Mouse (Mus musculus) heart, embryonic 14.5 days (tissue): ENCODE measurements at regions not wholly inside any gene's neighbourhood (a gene's known extent, or its start where the extent isn't known, plus 50 kb on each side); places are given as distances from the start of the nearest gene placed in this dataset.
"Not testable (repeated sequence)": the region's sequence is repeated elsewhere in the genome, so short reads cannot be mapped to it uniquely, and the experiment has no call there.

Experiments used
- ATAC-seq: fragments of 200-750 bp; cut with Nextera tagmentation; 2 replicates; pipeline ENCODE4 v1.8.0; 2017; ENCODE audit warnings: low read depth, moderate TSS enrichment; ENCODE audit not compliant: insufficient number of reproducible peaks, insufficient read depth, low FRiP score
- H3K27ac ChIP-seq, 2 experiments: fragments of 200-500 bp in 1 of 2; fragments of 300-500 bp in 1 of 2; sonication (generic) in 1 of 2; replicated peaks in 1 of 2; 2 replicates each; pipeline ENCODE4 v1.5.1; 2012 to 2014; ENCODE audit warnings: low read depth in 2 of 2, low read length in 2 of 2, control low read depth in 1 of 2, mild to moderate bottlenecking in 1 of 2, mixed read lengths in 1 of 2; ENCODE audit not compliant: control insufficient read depth in 1 of 2, insufficient read depth in 1 of 2
- H3K27me3 ChIP-seq: fragments of 300-500 bp; sonication (generic); 2 replicates; pipeline ENCODE4 v1.6.1; 2014; ENCODE audit warnings: mild to moderate bottlenecking, low read length, control low read depth; ENCODE audit not compliant: control insufficient read depth, insufficient read depth
- H3K36me3 ChIP-seq: fragments of 300-500 bp; sonication (generic); 2 replicates; pipeline ENCODE4 v1.6.1; 2014; ENCODE audit warnings: mild to moderate bottlenecking, control low read depth, low read length, mixed read lengths; ENCODE audit not compliant: control insufficient read depth, insufficient read depth
- H3K4me1 ChIP-seq, 2 experiments: fragments of 200-500 bp in 1 of 2; fragments of 300-500 bp in 1 of 2; sonication (generic) in 1 of 2; 2 replicates each; pipeline ENCODE4 v1.6.1; 2012 to 2014; ENCODE audit warnings: low read length in 2 of 2, control low read depth in 1 of 2, mixed read lengths in 1 of 2; ENCODE audit not compliant: control insufficient read depth in 2 of 2, insufficient read depth in 2 of 2
- H3K4me2 ChIP-seq: fragments of 300-500 bp; sonication (generic); 2 replicates; pipeline ENCODE4 v1.6.1; 2014; ENCODE audit warnings: mild to moderate bottlenecking, low read length
- H3K4me3 ChIP-seq, 2 experiments: fragments of 200-500 bp in 1 of 2; fragments of 300-500 bp in 1 of 2; sonication (generic) in 1 of 2; 2 replicates each; pipeline ENCODE4 v1.5.1; 2012 to 2014; ENCODE audit warnings: low read length in 2 of 2, mild to moderate bottlenecking in 2 of 2, control low read depth in 1 of 2, low read depth in 1 of 2, moderate library complexity in 1 of 2; ENCODE audit not compliant: control insufficient read depth in 1 of 2, insufficient read depth in 1 of 2
- H3K9ac ChIP-seq: fragments of 300-500 bp; sonication (generic); 2 replicates; pipeline ENCODE4 v1.6.1; 2014; ENCODE audit warnings: mild to moderate bottlenecking, low read length
- H3K9me3 ChIP-seq: fragments of 300-500 bp; sonication (generic); 2 replicates; pipeline ENCODE4 v1.6.1; 2016; ENCODE audit warnings: low read length, control low read depth; ENCODE audit not compliant: control insufficient read depth
- WGBS: fragments of 180-500 bp; shearing (Covaris S2); extraction: QIAGEN DNeasy Blood & Tissue Kit; methylation state at CpG from one replicate; pipeline ENCODE4 v1.1.7; 2014; 5-methylcytosine and 5-hydroxymethylcytosine counted together

DNA sequence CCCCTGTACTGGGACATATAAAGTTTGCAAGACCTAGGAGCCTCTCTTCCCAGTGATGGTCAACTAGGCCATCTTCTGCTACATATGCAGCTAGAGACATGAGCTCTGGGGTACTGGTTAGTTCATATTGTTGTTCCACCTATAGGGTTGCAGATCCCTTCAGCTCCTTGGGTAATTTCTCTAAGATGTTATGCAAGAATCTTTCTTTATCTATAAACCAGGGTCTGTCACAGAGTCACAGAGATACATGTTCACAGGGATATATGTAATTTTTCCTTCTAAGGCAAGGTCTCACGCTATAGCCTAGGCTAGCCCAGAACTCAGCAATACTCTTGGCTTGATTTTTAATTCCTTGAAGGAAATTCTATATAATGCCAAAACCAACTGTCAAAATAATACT is 56.9 kb downstream of the Zfp36l1 start:
- H3K4me2 ChIP-seq, H3K27ac ChIP-seq, H3K27me3 ChIP-seq, H3K9ac ChIP-seq, H3K36me3 ChIP-seq, ATAC-seq, H3K9me3 ChIP-seq, H3K4me3 ChIP-seq: not testable (repeated sequence)
- peaks cover 12 to 14% of the 10 kb centered on the region in 2 experiments for H3K4me1 ChIP-seq
- WGBS = 95% methylated on average over 1 of the region's 1 CpGs

DNA sequence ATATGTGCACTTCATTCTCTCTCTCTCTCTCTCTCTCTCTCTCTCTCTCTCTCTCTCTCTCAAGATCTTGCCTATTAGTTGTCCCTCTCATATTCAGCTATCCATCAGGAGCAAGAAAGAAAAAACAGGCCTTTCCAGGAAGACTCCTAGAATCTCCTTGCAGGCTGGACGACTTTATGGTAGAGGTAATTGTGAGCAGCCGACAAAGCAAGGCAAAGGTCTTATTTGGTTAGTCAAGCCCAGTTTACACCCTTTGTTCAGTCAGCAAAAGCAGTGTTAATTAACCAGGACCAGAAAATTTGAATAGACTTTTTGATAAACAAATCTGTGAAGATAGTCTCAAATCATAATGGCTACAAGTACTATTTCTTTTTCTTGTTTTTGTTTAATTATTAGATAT is 57.4 kb downstream of the Zfp36l1 start:
- Histone ChIP-seq H3K9me3 (no peaks in the 10 kb centered on the region), H3K4me3 (no peak overlapping the region), H3K27me3 (no peaks in the 10 kb centered on the region), H3K4me1 (peaks cover 9 to 10% of the 10 kb centered on the region in 2 experiments), H3K27ac (no peak overlapping the region), H3K9ac (no peak overlapping the region), H3K36me3 (no peaks in the 10 kb centered on the region), H3K4me2 (no peak overlapping the region)
- 79% methylated on average over 2 of the region's 2 CpGs for WGBS
- ATAC-seq = no peak

DNA sequence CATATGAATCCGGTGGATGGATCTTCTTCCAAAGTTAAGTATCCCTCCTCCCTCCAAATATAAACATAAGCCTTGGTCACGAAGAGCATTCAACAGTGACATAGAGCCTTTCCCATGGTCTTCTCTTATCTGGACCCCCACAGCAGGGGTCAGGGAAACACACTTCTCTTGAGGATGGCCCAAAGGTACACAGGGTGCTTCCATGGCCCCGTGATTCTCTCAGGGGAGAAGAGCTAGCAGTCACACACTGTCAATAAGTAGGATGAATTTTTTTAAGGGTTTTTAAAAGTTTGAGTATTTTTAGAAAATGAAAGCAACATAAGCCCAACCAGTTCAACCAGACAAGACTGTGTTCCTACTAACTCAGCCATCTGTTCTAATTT is 58.2 kb downstream of the Zfp36l1 start:
- no peaks in the 10 kb centered on the region for H3K9me3 ChIP-seq
- ATAC-seq = no peak
- H3K4me1 ChIP-seq = peaks cover 1 to 2% of the 10 kb centered on the region in 2 experiments; a peak in 3 of 4 replicates
- H3K4me3 ChIP-seq = no peak overlapping the region
- no peaks in the 10 kb centered on the region for H3K27me3 ChIP-seq
- H3K27ac ChIP-seq = no peak overlapping the region
- no peak overlapping the region for H3K4me2 ChIP-seq
- H3K9ac ChIP-seq = no peak overlapping the region
- no peaks in the 10 kb centered on the region for H3K36me3 ChIP-seq
- WGBS = 86% methylated on average over 3 of the region's 3 CpGs

DNA sequence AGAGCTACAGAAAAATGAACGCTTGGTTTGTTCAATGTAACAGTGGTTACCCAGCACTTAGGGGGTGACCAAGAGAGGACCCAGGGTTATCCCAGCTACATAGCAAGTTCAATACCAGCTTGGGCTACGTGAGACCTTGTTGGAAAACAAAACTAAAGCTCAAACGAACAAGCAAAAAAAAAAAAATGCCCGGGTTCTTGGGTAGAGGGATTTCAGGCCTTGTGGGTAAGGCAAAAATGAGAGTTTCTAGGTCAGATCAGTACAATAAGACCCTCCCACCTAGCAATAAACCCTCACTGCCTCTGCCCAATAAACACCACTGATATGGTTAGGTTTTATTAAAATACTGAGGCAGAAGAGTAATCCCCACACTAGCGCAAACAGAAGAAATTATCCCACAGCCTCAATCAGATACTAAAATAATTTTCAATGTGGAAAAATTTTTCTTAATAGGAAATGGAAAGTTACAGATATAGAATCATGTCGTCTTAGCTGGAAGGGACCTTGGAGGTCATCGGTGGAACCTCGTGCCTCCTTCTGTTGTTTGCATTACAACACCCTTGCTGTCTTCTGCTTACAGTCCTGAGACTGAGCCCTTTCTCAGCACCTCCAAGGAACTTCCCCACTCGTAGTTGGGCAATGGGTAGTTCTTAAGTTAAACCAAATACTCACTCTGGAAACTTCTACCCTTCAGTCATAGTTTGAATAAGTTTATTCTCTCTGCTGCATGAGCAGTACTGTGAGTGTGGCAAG is 58.7 kb downstream of the Zfp36l1 start:
- no peak overlapping the region for H3K27ac ChIP-seq
- WGBS = 82% methylated on average over 9 of the region's 9 CpGs
- H3K36me3 ChIP-seq = no peaks in the 10 kb centered on the region
- H3K9me3 ChIP-seq = no peaks in the 10 kb centered on the region
- H3K9ac ChIP-seq = no peak overlapping the region
- ATAC-seq = no peak
- no peaks in the 10 kb centered on the region for H3K27me3 ChIP-seq
- no peaks in the 10 kb centered on the region for H3K4me1 ChIP-seq
- H3K4me2 ChIP-seq = no peak overlapping the region
- H3K4me3 ChIP-seq = no peak overlapping the region

DNA sequence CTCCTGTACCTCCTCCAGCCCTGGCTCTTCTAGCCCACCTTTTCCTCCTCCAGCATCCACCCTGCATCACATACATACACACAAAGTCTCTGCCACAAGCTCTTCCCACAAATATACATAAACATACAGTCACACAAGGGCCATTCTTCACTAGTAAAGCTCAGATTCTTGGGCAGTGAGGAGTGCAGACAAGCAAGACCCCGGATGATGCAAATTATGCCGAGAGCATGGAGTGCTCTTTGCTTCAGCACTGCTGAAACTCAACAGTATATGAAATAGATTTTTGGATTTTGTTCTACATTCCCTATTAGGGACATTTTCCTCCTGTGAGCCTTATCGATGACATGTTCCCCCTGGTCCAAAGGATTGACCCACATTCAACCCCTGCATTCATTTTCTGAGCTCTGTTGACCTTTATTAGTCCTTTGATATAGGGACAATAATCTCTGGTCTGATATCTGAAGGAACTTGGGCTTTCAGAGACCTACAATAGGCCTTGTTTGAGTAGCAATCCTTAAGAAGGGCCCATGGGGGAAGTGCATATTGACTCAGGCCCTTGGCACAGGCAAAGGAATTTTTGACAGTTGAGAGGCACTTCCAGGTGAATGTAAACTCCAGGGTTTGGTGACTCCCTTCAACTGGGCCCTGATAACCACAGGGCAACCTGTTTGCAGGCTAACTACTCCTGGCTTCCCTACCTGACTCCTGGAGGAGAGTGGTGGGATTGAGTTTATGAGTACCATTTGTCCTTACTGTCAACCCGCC is 64.4 kb downstream of the Zfp36l1 start:
- no peak for ATAC-seq
- Histone ChIP-seq H3K27me3 (no peaks in the 10 kb centered on the region), H3K9ac (no peak overlapping the region), H3K4me3 (no peak overlapping the region), H3K9me3 (no peaks in the 10 kb centered on the region), H3K36me3 (no peaks in the 10 kb centered on the region), H3K4me2 (no peak overlapping the region), H3K27ac (no peak overlapping the region), H3K4me1 (peaks cover 8 to 16% of the 10 kb centered on the region in 2 experiments)
- WGBS = 84% methylated on average over 4 of the region's 4 CpGs

DNA sequence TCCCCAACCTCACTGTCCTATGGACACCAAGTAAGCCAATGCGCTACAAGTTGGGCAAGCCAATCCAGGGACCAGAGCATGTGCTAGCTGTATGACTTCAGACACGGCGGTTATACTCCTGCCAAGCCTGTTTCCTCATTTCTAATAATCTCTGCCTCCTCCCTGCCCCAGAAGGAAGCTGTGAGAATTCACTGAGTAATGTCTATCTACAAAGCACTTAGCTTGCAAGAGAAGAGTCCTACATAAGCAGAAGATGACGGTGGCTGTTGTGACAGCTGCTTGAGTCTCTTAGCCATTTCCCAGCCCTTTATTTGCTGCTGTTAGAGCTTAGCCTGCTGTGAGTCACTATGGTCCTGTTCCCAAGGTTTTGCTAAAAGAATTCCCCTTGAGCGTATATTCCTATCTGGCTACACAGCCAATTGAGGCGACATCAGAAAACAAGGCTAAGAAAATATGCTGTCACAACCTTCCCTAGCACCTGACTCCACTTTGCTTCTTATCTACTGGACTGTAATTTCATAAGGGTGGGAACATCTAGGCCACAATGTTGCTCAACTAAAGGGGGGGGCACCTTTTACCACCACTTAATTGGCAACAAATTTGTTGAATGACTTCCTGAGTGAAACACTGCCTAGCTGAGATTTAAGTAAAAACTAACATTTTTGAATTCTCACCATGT is 66.0 kb downstream of the Zfp36l1 start:
- 37% methylated on average over 6 of the region's 6 CpGs for WGBS
- no peak overlapping the region for H3K4me3 ChIP-seq
- peaks cover 12 to 18% of the 10 kb centered on the region in 2 experiments for H3K4me1 ChIP-seq
- H3K27ac ChIP-seq = peak overlapping the region in 1 of 2 experiments; percentile 66; a peak in 2 of 4 replicates
- ATAC-seq = no peak
- no peak overlapping the region for H3K9ac ChIP-seq
- no peaks in the 10 kb centered on the region for H3K36me3 ChIP-seq
- H3K9me3 ChIP-seq = no peaks in the 10 kb centered on the region
- no peak overlapping the region for H3K4me2 ChIP-seq
- no peaks in the 10 kb centered on the region for H3K27me3 ChIP-seq

DNA sequence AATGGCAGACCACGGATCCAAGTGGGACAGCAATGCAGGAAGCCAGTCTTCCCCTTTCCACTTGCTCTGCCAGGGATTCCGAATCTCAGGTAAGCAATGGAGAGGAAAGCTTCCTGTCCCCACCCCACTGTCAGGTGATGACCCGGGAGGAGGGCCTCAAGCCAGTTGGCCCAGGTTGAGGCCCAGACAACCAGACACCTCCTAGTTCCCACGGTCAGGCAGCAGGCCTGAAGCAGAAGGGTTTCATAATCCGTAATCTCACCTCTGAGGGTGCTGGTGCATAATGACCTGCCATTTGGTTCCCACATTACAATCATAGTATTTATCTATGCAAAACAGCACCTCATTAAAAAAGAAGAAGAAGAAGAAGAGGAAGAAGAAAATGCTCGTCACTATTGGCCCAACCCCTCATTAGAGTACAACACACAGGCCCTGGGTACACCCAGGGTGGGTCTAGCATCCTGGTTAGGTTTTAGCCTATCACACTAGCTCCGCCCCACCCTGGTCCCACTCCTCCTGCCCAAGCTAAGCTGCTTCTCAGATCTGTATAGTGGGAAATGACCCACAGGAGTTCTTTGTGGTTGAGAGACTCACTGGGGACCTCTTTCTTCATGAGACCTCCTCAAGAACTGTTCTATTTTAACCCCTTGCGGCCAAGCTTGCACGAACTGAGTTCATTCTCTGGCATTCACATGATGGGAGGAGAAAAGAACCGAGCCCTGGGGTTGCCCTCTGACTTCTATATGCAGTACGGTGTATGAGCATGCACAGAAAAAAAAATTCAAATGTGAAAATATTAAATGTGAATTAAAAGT is 71.1 kb downstream of the Zfp36l1 start:
- Histone ChIP-seq H3K27me3 (no peaks in the 10 kb centered on the region), H3K4me2 (no peak overlapping the region), H3K9ac (no peak overlapping the region), H3K9me3 (no peaks in the 10 kb centered on the region), H3K4me1 (peaks cover 13 to 16% of the 10 kb centered on the region in 2 experiments), H3K36me3 (no peaks in the 10 kb centered on the region), H3K27ac (no peak overlapping the region), H3K4me3 (no peak overlapping the region)
- 89% methylated on average over 11 of the region's 11 CpGs for WGBS
- ATAC-seq = no peak
